Mouse (Mus musculus): ENCODE results near the gene Gm20388.

Gm20388 gene

DNA sequence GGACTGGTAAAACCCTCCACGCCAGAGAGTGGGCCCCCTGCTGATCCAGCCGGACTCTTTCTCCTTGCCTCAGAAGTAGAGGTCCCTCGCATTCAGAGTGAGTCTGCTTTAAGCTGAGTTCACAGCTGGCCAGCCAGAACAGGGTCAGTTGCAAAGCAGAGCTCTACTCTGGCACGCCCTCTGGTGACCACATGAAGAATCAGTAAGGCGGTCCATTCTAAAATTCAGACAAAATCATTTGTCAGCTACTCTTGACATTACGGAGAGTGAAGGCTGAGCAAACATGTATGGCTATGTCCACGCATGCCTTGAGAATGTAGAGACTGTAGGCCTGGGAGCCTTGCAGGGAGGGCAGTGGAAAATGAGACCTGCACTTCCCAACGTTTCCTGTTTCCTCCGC, 2459.0 kb downstream of the Gm20388 start:
- DNase-seq (ENCODE audit: low read depth in 2 of 2, low spot score in 2 of 2): peak in 1 of 2 experiments; percentile 18

DNA sequence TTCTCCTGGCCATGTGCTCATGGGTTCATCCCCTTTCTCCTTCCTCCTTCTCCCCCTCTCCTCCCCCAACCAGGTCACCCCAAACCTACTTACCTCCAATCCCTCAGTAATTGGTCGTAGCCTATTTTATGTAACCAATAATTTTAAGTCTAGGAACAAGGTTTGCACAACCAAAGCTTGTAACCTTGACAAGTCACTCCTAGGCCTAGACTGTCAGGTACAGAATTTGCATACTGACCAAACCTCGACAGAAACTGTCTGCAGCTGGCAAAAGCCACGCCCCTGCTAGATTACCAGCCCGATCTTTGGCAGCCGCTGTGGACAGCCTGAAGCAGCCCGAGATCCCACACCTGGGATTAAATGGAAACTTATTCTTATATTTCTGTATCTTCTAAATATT, 2461.1 kb downstream of the Gm20388 start:
- no peak for DNase-seq (ENCODE audit: low read depth in 2 of 2, low spot score in 2 of 2)

DNA sequence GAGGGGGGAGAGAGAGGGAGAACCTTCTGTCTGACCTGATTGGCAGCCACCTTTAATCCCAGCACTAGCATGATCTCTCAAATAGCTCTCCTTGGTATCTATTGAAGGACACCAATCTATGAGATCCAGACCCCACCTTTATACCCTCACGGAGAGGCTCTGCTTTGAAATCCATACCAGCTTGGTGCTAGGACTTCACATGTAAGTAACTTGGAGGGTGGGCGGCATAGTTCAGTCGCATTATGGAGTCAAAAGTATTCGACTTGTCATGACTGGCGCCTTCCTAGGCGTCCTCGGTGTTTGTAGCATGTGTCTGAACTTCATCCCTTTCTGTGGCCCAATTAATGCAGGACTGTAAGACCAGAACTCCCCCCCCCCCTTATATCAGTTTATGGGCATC, 2464.7 kb downstream of the Gm20388 start:
- no peak for DNase-seq (ENCODE audit: low read depth in 2 of 2, low spot score in 2 of 2)

DNA sequence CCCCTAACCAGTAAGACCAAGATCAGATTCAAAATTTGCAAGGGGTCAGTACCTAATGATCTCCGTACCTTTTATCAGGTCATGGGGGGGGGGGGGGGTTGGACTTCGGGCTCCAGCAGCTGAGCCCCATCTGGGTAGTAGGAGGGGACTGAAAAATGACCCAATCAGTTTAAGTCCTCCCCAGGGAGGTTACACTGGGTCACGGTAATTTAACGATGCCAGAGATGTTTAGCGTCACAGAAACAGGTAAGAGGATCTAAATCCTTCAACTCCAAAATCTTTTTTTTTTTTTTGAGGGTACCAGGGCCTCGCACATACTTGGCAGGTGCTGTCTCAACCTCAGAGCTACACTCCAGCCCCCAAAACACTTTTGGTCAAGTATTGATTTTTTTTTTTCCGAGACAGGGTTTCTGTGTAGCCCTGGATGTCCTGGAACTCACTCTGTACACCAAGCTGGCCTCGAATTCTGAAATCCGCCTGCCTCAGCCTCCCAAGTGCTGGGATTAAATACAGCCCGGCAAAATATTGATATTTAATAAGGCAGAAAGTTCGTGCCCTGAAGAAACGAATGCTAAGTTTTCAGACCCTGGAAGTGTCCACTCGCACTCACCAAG, 2465.2 kb downstream of the Gm20388 start:
- no peak for DNase-seq (ENCODE audit: low read depth in 2 of 2, low spot score in 2 of 2)

DNA sequence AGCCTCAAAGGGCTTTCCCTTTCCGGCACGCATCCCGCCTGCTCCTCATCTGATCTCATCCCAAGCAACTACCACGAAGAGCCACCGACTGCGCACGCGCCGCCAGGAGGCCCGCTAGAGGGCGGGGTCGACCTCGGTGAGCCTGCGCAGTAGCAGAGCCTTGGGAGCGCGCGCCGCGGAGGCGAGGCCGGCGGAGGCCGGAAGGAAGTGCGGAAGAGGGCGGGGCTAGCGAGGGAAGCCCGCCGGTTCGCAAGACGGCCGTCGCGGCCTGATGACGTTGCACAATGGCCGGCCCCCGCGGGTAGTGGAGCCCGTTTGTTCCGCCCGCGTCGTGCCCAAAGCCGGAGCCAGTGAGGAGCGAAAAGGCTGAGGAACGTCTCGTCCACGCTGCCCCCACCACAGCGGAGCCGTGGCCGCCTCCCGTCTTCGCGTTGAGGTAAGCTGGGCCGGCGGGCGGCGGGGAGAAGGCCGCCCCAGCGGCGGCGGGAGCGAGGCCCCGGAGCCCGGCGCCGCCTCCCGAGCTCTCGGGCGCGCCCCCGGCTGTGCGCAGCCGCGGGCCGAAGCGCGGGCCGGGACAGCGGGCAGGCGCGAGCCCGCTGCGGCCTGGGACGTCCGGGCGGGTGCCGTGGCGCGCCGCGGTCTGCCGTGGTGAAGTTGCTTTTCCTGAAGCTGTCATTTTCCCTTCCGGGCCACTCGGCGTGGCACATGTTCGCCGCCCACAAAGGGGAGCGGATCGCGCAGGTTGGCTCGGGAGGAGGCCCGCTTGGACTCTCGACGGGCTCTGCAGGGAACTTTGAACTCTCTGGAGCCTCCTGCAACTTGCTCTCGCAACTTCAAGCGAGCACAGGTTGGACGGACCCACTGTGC, 2466.0 kb downstream of the Gm20388 start, which contains the start of gene Zc3h18:
Gene Zc3h18 (plus strand): TSS at position 245 of the 867 bp plus-strand sequence.
- DNase-seq (ENCODE audit: low read depth in 2 of 2, low spot score in 2 of 2): peak; percentile 98

DNA sequence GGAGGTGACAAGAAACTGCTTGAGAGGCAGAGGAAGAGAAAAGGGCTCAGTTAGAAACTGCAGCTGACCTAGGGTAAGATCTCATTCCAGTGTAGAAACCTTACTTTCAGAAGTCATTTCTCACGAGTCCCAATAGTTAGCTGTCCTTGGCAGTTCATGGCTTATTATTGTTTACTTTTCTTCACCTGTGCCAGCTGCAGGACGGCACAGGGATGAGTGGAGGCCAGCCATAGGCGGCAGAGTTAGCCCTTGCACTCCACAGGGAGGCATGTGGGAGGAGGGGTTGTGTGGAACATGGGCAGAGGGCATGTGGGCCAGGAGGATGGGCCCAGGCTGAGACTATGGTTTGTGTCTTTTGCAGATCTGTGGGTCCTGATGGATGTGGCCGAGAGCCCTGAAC, 2472.4 kb downstream of the Gm20388 start:
- no peak for DNase-seq (ENCODE audit: low read depth in 2 of 2, low spot score in 2 of 2)

DNA sequence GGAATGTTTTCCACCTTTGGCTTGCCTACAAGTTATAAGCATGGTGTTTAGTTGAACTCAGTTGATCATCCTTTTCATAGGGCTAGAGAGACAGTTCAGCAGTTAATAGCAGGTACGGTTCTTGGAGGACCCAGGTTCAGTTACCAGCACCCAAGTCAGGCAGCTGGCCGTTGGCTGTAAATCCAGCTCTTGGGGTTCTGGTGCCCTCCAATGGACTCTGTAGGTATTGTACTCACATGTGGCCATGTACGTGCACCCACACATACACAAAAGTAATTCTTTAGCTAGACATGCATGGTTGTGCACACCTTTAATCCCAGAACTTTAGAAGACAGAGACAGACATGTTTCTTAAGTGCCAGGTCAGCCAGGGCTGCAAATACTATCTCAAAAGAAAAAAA, 2478.7 kb downstream of the Gm20388 start:
- DNase-seq (ENCODE audit: low read depth in 2 of 2, low spot score in 2 of 2): no peak

DNA sequence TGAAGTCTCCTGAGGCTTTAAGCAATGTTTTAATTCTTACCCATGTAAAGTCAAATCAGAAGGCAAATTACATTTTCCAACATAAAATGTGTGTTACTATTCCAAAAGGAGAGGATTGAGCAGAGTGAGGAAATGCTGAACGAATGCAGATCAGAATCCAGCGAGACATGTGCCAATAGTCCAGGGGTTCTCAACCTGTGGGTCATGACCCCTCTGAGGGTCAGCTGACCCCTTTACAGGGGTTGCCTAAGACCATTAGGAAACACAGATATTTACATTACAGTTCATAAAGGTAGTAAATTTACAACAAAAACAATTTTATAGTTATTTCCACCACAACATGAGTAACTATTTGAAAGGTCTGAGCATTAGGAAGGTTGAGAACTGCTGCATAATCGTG, 2480.1 kb downstream of the Gm20388 start:
- no peak for DNase-seq (ENCODE audit: low read depth in 2 of 2, low spot score in 2 of 2)

DNA sequence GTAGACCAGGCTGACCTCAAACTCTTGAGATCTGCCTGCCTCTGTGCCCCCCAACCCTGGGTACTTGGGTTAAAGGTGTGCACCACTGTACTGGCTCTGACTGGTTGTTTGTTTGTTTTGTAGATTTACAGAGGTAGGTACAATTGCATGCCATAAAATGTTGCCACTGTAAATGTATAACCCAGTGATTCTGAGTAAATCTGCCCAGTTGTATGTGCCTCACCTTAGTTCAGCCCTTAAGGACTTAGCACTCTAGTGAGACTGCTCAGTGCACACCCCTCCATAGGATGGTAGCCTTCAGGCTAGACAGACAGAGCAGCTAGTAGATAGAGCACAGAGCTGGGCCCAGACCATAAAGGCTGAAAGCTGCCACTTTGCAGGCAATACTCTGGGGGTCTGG, 2483.1 kb downstream of the Gm20388 start:
- DNase-seq (ENCODE audit: low read depth in 2 of 2, low spot score in 2 of 2): no peak

DNA sequence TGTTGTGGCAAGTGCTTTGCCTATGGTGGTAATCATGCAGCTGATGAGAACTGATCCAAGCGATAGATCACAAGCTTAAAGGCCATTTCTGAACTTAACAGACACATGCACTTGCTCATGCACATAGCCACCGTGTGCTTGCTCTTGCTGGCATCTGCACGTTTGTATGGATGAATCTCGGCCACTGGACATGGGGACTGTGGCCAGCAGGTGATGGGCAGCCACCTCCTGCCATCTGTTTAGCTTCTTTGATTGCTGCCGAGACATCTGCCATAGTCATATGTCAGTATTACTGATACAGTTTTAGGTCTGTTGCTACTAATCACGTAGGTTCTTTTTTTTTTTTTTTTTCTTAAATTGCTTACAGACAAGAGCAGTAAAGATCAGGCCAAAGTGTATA, 2484.7 kb downstream of the Gm20388 start:
- no peak for DNase-seq (ENCODE audit: low read depth in 2 of 2, low spot score in 2 of 2)

DNA sequence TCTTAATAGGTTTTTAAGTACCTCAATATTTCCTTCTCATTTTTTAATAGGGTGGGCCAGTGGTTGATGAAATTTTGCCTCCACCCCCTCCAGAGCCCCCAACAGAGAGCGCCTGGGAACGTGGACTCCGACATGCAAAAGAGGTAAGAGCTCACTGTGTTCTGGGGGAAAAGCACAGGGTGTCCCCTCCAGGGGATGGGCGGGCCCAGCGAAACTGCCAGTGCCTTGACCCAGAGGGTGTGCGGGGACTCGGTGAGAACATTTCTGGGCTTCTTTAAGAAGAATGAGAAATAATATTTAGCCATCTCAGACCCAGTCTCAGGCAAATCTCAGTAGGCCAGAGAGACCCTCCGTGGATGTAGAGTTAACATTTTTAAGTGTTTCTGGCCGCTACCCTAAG, 2487.5 kb downstream of the Gm20388 start:
- DNase-seq (ENCODE audit: low read depth in 2 of 2, low spot score in 2 of 2): no peak

DNA sequence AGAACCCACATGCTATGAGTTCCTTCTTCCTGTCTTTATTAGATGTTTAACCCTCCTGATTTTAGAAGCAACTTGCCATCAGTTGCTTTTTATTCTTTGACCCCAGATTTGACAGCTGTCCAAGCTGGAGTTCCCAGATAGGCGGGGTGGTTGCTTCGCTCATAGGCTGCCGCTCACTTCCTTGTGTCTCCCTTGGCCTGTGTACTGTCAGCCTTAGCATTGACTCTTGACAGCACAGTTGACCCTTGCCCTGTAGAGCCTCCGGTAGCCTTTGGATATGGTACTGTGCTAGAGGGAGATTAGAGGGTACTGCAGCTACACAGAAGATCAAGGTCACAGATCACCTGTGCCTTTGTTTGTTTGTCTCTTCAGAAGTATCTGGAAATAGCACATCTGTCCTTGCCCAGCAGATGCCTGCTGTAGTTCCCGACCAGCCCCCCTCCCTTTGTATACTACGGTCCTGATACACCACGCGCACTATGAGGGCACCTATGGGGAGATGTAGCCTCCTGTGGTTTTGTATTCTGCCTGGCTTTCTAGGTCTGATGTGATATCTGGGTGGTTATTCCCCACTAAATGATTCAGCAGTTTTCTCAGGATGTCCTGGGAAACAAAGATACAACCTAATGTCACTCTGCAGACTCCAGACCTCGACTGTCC, 2494.6 kb downstream of the Gm20388 start:
- no peak for DNase-seq (ENCODE audit: low read depth in 2 of 2, low spot score in 2 of 2)

DNA sequence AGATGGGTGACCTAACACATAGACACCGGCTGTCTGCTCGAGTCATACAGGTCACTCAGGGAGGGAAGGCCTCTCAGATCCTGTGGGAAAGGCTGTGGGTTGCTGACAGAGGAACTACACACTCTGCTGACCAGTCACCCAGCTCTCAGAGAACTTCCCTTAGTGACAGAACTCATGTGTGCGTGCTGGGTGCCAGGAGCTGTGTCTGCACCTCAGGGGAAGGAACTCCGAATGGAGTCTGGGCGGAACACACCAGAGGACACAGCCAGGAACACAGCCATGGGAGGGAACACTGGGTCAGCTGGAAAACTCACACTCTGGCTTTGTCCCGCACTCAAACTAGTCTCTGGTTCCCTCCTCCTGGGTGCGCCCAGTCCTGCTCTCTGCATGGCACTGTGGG, 2497.0 kb downstream of the Gm20388 start:
- DNase-seq (ENCODE audit: low read depth in 2 of 2, low spot score in 2 of 2): no peak

DNA sequence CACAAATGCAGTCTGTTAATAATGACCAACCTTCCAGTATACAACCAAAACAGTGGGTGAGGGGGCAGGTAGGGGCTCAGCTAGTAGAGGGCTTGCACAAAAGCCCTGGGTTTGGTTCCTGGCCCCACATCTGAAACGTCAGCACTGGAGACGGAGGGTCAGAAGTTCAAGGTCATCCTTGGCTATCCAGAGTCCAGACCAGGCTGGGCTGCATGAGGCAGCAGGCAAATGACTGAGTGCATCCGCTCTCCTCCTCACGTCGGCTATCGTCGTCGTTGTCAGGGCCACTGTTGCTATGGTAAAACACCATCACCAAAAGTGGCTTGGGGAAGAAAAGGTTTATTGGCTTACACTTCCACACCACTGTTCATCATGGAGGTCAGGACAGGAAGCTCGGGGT, 2503.7 kb downstream of the Gm20388 start:
- DNase-seq (ENCODE audit: low read depth in 2 of 2, low spot score in 2 of 2): no peak

DNA sequence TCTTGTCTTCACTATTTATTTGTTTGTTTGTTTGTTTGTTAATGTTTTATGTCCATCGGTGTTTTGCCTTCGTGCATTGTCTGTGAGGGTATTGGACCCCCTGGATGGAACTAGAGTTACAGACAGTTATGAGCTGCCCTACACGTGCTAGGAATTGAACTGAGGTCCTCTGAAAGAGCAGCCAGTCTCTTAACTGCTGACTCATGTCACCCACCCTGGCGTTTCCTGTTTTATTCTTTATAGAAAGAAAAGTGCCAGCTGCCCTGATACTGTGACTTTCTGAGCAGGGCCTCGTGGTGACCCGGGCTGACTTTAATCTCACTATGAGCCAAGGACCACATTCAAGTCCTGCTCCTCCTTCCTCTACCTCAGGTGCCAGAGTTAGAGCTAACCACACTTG, 2504.9 kb downstream of the Gm20388 start:
- DNase-seq (ENCODE audit: low read depth in 2 of 2, low spot score in 2 of 2): no peak

DNA sequence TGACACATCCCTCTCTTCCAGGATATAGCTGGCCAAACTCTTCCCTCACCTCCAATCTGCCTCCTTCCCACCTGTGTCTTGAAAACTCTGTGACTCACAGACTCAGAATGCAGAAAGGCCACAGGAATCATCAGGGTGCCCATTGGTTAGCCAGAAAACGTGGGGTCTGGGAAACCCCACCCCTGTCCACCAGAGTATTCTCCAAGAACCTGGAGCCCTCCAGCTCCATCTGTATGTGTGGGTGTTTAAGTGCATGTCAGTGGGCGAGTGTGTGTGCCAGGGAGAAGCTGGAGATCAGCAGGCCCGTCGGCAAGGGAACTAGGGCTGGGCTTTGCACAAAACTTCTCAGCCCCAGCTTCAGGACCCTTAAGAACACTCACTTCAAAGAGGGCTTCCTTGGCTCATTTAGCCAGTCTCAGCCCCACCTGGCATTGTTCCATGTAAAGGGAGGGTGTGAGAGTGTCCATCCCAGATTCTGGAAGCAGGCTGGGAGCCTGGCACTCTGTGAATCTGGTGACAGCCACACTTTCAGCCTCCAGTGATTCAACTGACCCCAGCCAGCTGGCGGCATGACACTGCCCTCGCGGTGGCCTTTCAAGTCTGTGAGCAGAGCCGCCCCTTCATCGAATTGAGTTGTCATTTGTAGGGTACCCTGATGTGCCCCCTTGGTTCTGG, 2509.4 kb downstream of the Gm20388 start:
- no peak for DNase-seq (ENCODE audit: low read depth in 2 of 2, low spot score in 2 of 2)

DNA sequence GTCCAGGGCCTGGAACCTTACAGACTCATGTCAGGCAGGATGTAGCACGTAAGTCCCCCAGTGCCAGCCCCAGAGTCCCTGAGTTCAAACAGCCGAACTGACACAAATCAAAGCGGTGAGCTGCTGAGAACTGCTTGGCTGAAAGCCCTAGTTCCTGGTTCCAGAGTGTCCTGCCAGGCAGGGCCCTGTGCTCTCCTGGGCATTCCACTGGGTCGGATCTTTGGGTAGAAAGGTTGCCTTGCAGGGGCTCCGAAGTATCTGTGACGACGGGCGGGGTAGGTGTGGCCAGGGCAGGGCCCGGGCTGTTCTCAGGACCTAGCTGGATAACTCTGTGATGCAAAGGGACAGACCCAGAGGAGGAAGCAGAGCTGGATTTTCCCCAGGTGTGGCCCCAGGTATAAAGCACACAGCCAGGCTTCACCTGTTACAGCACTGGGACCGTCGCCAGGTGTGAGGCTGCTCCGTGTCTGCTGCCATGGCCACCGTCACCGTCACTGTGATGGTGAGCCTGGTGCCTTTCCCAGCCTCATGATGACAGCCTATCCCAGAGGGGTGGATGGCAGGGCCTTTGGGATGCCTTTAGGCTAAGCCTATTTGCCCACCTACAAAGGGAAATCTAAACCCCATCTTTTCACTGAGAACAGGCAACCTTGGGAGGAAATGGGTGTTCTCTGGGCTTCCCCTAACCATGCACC, 2510.9 kb downstream of the Gm20388 start, which contains the start of gene Il17c:
Gene Il17c (plus strand): TSS at position 645 of the 695 bp plus-strand sequence.
- no peak for DNase-seq (ENCODE audit: low read depth in 2 of 2, low spot score in 2 of 2)

DNA sequence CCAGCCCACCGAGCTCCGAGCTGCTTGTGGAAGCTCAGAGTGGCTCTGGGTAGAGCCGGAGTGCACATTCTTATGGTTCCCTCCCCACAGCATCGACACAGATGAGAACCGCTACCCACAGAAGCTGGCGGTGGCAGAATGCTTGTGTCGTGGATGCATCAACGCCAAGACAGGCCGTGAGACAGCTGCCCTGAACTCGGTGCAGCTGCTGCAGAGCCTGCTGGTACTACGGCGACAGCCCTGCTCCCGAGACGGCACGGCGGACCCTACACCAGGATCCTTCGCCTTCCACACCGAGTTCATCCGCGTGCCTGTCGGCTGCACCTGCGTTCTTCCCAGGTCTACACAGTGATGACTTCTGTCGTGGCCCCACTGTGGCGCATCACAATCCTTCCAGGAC, 2512.6 kb downstream of the Gm20388 start:
- DNase-seq (ENCODE audit: low read depth in 2 of 2, low spot score in 2 of 2): no peak

DNA sequence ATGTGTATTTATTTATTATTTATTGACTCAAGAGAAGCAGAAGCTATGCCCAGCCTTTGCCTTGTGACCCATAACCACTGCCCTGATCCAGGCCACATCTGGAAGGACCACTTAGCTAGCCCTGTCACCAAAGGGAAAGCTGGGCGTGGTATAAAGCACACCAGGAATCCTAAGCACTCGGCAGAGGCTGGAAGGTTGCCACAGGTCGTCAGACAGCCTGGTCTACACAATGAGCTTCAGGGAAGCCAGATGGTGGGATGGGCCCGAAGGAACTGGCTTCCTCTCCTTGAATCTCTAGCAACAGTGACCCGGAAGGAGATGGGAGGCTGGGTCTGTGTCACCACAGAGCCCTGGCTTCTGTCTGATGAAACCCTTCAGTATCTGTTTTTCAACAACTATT, 2513.0 kb downstream of the Gm20388 start:
- no peak for DNase-seq (ENCODE audit: low read depth in 2 of 2, low spot score in 2 of 2)

DNA sequence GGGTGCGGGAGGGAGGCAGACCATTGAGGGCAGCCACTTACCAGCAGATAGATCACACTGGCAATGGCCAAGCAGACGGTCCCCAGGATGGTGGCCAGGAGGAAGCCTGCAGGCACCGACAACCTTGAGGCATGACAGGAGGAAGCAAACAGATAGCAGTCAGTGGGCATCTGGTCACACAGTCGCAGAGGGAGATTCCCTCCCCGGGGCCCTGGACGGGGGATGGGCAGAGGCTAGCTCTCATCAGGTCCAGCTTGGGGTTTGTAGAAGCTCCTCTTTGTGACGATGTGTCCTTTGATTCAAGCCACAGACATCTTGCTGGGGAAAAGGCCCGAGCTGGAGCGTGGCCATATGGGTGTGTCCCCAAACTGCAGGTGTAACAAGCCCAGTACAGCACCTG, 2515.5 kb downstream of the Gm20388 start:
- DNase-seq (ENCODE audit: low read depth in 2 of 2, low spot score in 2 of 2): no peak

DNA sequence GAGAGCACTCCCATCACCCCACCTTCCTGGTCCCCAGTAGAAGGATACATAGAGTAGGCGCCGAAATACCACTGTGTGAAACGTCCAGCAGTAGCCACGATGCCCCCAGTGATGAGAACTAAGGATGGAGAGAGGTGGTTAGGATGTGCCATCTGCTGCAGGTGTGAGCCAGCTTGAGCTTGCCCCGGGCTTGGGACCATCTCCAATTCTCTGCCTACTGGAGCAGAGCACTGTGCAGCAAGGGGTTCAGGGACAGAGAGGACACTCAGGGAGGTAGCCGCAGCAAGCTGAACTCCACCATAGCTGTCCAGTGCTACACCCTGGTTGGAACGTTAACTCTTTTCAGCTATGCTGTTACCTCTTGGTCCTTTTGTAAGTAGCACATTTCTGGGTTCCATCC, 2517.0 kb downstream of the Gm20388 start:
- DNase-seq (ENCODE audit: low read depth in 2 of 2, low spot score in 2 of 2): no peak
